Mouse (Mus musculus): ENCODE measurements at regions not wholly inside any gene's neighbourhood (a gene's known extent, or its start where the extent isn't known, plus 50 kb on each side); places are given as distances from the start of the nearest gene placed in this dataset.

DNA sequence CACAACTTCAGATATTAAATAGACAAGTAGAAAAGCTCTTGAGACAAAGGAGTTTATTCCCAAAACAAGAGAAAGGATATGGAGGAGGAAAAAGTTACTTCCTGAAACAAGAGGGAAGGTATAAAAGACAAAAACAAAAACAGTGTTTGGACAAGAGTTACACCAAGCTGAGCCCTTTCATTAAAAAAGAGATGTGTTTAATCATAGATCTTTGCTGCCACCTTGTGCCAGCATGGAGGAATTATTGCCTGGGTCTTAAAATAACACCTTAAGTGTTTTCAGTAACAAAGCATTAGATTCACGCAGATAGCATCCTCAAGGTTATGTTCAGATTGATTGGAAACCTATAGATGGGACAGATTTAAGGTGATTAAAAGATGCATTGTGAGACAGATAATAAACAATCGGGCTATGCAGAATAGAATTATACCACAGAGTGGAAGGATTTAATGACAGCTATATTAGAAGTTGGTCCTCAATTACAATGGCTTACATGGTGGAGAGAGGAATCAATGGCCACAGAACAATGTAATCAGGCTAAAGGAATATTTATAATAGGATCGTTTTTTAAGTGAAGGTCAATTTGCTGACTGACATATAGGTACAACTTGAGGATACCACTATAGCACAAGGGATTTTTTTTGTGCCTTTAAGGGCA lies 97.6 kb downstream of the Tm4sf1 start:
- TF ChIP-seq CTCF (IDR thresholded peaks at IDR 0.05; ENCODE audit: low read depth) (peak; percentile 71), EP300 (IDR thresholded peaks at IDR 0.05; ENCODE audit: low read depth) (no peak)
